Mouse (Mus musculus): ENCODE measurements around the gene Slc15a1. TPM values are rescaled to one million over a fixed set of nuclear protein-coding genes. Genes with fewer than 3 reads are reported as not detected.

Gene Slc15a1
- total and polyA plus RNA-seq, 2 experiments from 2014 or later, result 0.18 TPM; not detected in 1

DNA sequence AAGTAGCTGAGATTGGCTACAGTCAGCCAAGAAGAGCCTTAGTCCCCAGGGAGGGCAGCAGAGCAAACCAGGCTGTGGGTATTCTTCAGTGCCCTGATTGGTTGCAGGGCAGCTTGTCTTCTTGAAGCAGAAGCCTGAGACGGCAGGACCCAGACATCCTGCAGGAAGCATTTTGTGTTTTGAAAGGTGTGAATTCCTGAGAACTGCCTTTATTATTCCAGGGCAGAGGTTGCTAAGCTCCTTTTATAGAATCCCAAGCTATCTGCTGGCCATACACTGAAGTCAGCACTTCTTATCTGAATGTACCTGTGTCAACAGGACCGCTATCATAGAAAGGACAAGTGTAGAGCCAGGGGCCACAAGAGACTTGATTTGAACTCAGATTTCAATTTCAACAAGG lies 10.8 kb downstream of the Slc15a1 start:
- Histone ChIP-seq H3K4me1 (ENCODE audit: insufficient read depth) (no peaks in the 10 kb centered on the region), H3K27ac (ENCODE audit: low read depth, low read length) (no peak overlapping the region), H3K9me3 (ENCODE audit: low read length) (no peaks in the 10 kb centered on the region), H3K36me3 (ENCODE audit: insufficient read depth) (no peaks in the 10 kb centered on the region), H3K9ac (no peak overlapping the region), H3K4me3 (ENCODE audit: low read depth, low read length) (no peak overlapping the region), H3K27me3 (ENCODE audit: insufficient read depth, low read length) (no peaks in the 10 kb centered on the region), H3K4me2 (ENCODE audit: low read depth) (no peak overlapping the region)
- no peak for TF ChIP-seq CTCF (IDR thresholded peaks at IDR 0.05; ENCODE audit: low read depth)
- ATAC-seq (no peak), DNase-seq (no peak)
- 76% methylated on average over 2 of the region's 2 CpGs for WGBS

DNA sequence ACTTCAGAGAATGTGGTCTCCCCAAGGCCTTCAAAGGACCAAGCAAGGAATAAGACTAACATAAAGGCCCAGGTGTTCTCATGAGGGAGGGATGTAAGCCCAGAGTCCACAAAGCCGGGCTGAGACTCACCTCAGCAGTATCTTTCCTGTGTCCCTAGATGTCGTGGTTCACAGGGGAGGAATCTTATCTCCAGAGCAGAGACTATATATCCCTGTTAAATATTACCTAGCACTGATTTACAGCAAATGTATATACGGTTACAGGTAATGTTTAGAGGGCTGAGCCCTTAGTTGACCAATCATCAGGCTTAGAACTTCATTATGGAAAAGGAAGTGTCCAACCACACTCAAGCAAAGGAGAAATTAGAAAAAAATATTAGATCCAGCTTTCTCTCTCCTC lies 11.3 kb downstream of the Slc15a1 start:
- Histone ChIP-seq H3K36me3 (ENCODE audit: insufficient read depth) (no peaks in the 10 kb centered on the region), H3K4me1 (ENCODE audit: insufficient read depth) (no peaks in the 10 kb centered on the region), H3K4me2 (ENCODE audit: low read depth) (no peak overlapping the region), H3K9me3 (ENCODE audit: low read length) (no peaks in the 10 kb centered on the region), H3K4me3 (ENCODE audit: low read depth, low read length) (no peak overlapping the region), H3K9ac (no peak overlapping the region), H3K27me3 (ENCODE audit: insufficient read depth, low read length) (no peaks in the 10 kb centered on the region), H3K27ac (ENCODE audit: low read depth, low read length) (no peak overlapping the region)
- WGBS, result 73% methylated on average over 3 of the region's 3 CpGs
- TF ChIP-seq CTCF (IDR thresholded peaks at IDR 0.05; ENCODE audit: low read depth), result no peak
- DNase-seq (no peak), ATAC-seq (no peak)

- 71% methylated on average over 8 of the region's 8 CpGs for WGBS
- no peaks in the 10 kb centered on the region for H3K27me3 ChIP-seq (ENCODE audit: insufficient read depth, low read length)
- H3K4me3 ChIP-seq (ENCODE audit: low read depth, low read length), result no peak overlapping the region
- no peaks in the 10 kb centered on the region for H3K4me1 ChIP-seq (ENCODE audit: insufficient read depth)
- no peak overlapping the region for H3K9ac ChIP-seq
- DNase-seq, result no peak
- H3K27ac ChIP-seq (ENCODE audit: low read depth, low read length), result no peak overlapping the region
- H3K9me3 ChIP-seq (ENCODE audit: low read length), result no peaks in the 10 kb centered on the region
- no peak overlapping the region for H3K4me2 ChIP-seq (ENCODE audit: low read depth)
- no peaks in the 10 kb centered on the region for H3K36me3 ChIP-seq (ENCODE audit: insufficient read depth)
- ATAC-seq, result no peak; the same call in 1 of the 2 replicates
- no peak for TF ChIP-seq CTCF (IDR thresholded peaks at IDR 0.05; ENCODE audit: low read depth)
Measured at GRCm38 (mm10) chr14:121492328-121492727, 12.7 kb downstream of the Slc15a1 start.

GRCm38 (mm10) chr14:121485722-121486121 lies 19.3 kb downstream of the Slc15a1 start:
- TF ChIP-seq CTCF (IDR thresholded peaks at IDR 0.05; ENCODE audit: low read depth), result no peak
- no peak overlapping the region for H3K4me3 ChIP-seq (ENCODE audit: low read depth, low read length)
- H3K4me1 ChIP-seq (ENCODE audit: insufficient read depth), result no peaks in the 10 kb centered on the region
- H3K9ac ChIP-seq, result no peak overlapping the region
- H3K27me3 ChIP-seq (ENCODE audit: insufficient read depth, low read length), result no peaks in the 10 kb centered on the region
- no peak for DNase-seq
- ATAC-seq, result no peak
- no peak overlapping the region for H3K4me2 ChIP-seq (ENCODE audit: low read depth)
- H3K27ac ChIP-seq (ENCODE audit: low read depth, low read length), result no peak overlapping the region
- no peaks in the 10 kb centered on the region for H3K36me3 ChIP-seq (ENCODE audit: insufficient read depth)
- H3K9me3 ChIP-seq (ENCODE audit: low read length), result no peaks in the 10 kb centered on the region
- 94% methylated on average over 1 of the region's 1 CpGs for WGBS

DNA sequence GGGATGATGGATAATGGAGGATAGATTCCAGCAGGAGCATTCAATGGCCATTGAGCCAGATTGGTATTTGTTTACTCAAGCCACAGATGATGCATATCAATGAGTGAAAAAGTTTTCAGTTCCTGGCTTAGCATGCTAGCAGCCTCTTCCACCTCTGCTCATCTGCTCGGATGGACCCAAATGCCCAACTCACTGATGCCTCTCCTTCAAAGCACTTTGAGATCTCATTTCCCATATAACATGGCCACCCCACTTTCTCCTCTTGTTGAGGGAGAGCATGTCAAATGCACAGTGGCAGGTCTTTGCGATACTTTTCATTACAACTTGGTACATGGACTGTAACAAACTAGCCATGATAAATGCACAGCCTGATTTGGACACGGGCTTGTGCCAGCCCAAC lies 20.6 kb downstream of the Slc15a1 start:
- WGBS, result 92% methylated on average over 3 of the region's 3 CpGs
- H3K9ac ChIP-seq, result no peak overlapping the region
- ATAC-seq (no peak), DNase-seq (no peak)
- no peaks in the 10 kb centered on the region for H3K27me3 ChIP-seq (ENCODE audit: insufficient read depth, low read length)
- H3K36me3 ChIP-seq (ENCODE audit: insufficient read depth), result no peaks in the 10 kb centered on the region
- no peaks in the 10 kb centered on the region for H3K9me3 ChIP-seq (ENCODE audit: low read length)
- no peak for TF ChIP-seq CTCF (IDR thresholded peaks at IDR 0.05; ENCODE audit: low read depth)
- H3K27ac ChIP-seq (ENCODE audit: low read depth, low read length), result no peak overlapping the region
- no peaks in the 10 kb centered on the region for H3K4me1 ChIP-seq (ENCODE audit: insufficient read depth)
- no peak overlapping the region for H3K4me2 ChIP-seq (ENCODE audit: low read depth)
- no peak overlapping the region for H3K4me3 ChIP-seq (ENCODE audit: low read depth, low read length)

DNA sequence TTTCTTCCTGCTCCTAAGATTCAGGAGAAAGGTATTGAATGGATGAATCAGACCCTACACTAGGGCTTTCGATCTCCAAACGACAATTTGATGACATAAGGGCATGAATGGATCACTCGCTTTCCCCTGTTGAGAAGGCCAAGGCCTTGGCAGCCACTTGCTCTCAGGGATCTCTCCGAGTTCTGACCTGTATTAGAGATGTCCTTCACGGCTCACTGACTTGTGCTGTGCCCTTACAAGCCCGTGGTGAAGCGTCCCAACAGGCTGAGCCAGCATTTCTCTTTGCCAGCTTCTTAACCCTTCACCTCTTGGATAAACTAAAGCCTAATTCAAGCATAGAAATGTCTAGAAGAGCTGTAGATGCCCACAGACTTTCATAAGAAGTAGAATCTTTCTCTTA lies 22.9 kb downstream of the Slc15a1 start:
- no peaks in the 10 kb centered on the region for H3K4me1 ChIP-seq (ENCODE audit: insufficient read depth)
- H3K36me3 ChIP-seq (ENCODE audit: insufficient read depth), result no peaks in the 10 kb centered on the region
- ATAC-seq (no peak), DNase-seq (no peak)
- no peak overlapping the region for H3K4me2 ChIP-seq (ENCODE audit: low read depth)
- WGBS, result 73% methylated on average over 7 of the region's 7 CpGs
- H3K27ac ChIP-seq (ENCODE audit: low read depth, low read length), result no peak overlapping the region
- no peak overlapping the region for H3K4me3 ChIP-seq (ENCODE audit: low read depth, low read length)
- no peaks in the 10 kb centered on the region for H3K9me3 ChIP-seq (ENCODE audit: low read length)
- H3K9ac ChIP-seq, result no peak overlapping the region
- H3K27me3 ChIP-seq (ENCODE audit: insufficient read depth, low read length), result no peaks in the 10 kb centered on the region
- TF ChIP-seq CTCF (IDR thresholded peaks at IDR 0.05; ENCODE audit: low read depth), result no peak

DNA sequence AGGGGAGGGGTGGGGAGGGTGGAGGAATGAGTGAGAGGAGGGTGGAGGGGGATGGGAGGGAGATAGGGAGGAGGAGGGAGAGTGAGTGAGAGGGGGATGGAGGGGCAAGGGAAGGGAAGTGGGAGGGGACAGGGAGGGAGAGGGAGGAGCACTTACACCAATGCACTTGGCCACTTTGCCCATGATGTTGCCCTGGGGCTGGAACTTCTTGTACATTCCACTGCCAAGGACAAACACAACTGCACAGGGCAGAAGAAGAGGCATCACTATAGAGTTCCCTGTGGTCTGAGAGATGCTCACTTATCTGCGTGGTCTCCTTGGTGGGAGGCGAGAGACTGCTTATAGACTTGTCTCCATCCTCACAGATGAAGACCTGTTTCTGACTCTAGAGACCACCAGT lies 23.5 kb downstream of the Slc15a1 start:
- ATAC-seq, result no peak
- Histone ChIP-seq H3K9me3 (ENCODE audit: low read length) (no peaks in the 10 kb centered on the region), H3K4me3 (ENCODE audit: low read depth, low read length) (no peak overlapping the region), H3K4me1 (ENCODE audit: insufficient read depth) (no peaks in the 10 kb centered on the region), H3K4me2 (ENCODE audit: low read depth) (no peak overlapping the region), H3K36me3 (ENCODE audit: insufficient read depth) (no peaks in the 10 kb centered on the region), H3K27ac (ENCODE audit: low read depth, low read length) (no peak overlapping the region), H3K9ac (no peak overlapping the region), H3K27me3 (ENCODE audit: insufficient read depth, low read length) (no peaks in the 10 kb centered on the region)
- 88% methylated on average over 2 of the region's 2 CpGs for WGBS
- TF ChIP-seq CTCF (IDR thresholded peaks at IDR 0.05; ENCODE audit: low read depth), result no peak
- no peak for DNase-seq

- 86% methylated on average over 3 of the region's 3 CpGs for WGBS
- Histone ChIP-seq H3K27ac (ENCODE audit: low read depth, low read length) (no peak overlapping the region), H3K36me3 (ENCODE audit: insufficient read depth) (no peaks in the 10 kb centered on the region), H3K27me3 (ENCODE audit: insufficient read depth, low read length) (no peaks in the 10 kb centered on the region), H3K4me3 (ENCODE audit: low read depth, low read length) (no peak overlapping the region), H3K9me3 (ENCODE audit: low read length) (no peaks in the 10 kb centered on the region), H3K4me1 (ENCODE audit: insufficient read depth) (no peaks in the 10 kb centered on the region), H3K4me2 (ENCODE audit: low read depth) (no peak overlapping the region), H3K9ac (no peak overlapping the region)
- DNase-seq (no peak), ATAC-seq (no peak)
- no peak for TF ChIP-seq CTCF (IDR thresholded peaks at IDR 0.05; ENCODE audit: low read depth)
Measured at GRCm38 (mm10) chr14:121479096-121479495, 26.0 kb downstream of the Slc15a1 start.
